Mouse (Mus musculus): ENCODE measurements around the gene 4921511C20Rik. TPM values are rescaled to one million over a fixed set of nuclear protein-coding genes. Genes with fewer than 3 reads are reported as not detected.

The 4921511C20Rik gene
- not detected in 2 replicates for polyA plus RNA-seq (2014; fragmentation: Nextera tagmentation; extraction: Ambion mirVana)

DNA sequence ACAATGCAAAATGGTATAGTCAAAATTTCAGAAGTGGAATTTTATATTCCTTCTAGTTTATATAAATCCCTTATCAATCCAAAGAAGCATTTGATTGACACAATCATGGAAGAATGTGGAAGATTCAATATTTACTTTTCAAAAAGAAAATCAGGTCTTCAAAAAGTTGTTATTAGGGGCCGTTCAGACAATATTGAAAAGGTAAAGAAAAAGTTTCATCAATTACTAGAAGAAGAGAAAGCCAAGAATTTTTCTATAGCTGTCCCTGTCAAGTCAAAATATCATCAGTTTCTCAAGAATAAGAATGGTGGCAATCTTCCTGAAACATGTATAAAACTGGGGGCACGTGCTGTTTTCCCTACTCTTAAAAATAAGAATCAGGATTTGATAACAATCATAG lies at the start of gene 4921511C20Rik:
4921511C20Rik (plus strand) TSS at position 301 of the 400 bp plus-strand sequence.
- no peak within 1 kb of the TSS for H3K9ac ChIP-seq (ENCODE audit: low read length)
- ATAC-seq = no peak
- no peak within 1 kb of the TSS for H3K27ac ChIP-seq (ENCODE audit: low read depth, low read length)
- no peak for DNase-seq (ENCODE audit: low spot score)
- H3K4me3 ChIP-seq (ENCODE audit: low read depth, low read length) = no peak within 1 kb of the TSS
- H3K4me2 ChIP-seq (ENCODE audit: low read length) = no peak within 1 kb of the TSS
- H3K27me3 ChIP-seq (replicated peaks; ENCODE audit: control insufficient read depth, insufficient read depth, low read length) = no peaks in the 10 kb centered on the region
- H3K4me1 ChIP-seq (ENCODE audit: control insufficient read depth, insufficient read depth, low read length) = no peaks in the 10 kb centered on the region
- WGBS = 80% methylated on average over 2 of the region's 2 CpGs
- H3K9me3 ChIP-seq (replicated peaks; ENCODE audit: control insufficient read depth, low read length) = no peaks in the 10 kb centered on the region
- no peaks in the 10 kb centered on the region for H3K36me3 ChIP-seq (ENCODE audit: control insufficient read depth, insufficient read depth, low read length)
